Mouse (Mus musculus): Measurements from ENCODE around the gene Rassf10.
"Not testable (repeated sequence)": the region's sequence is repeated elsewhere in the genome, so short reads cannot be mapped to it uniquely, and the experiment has no call there.

Gene Rassf10

DNA sequence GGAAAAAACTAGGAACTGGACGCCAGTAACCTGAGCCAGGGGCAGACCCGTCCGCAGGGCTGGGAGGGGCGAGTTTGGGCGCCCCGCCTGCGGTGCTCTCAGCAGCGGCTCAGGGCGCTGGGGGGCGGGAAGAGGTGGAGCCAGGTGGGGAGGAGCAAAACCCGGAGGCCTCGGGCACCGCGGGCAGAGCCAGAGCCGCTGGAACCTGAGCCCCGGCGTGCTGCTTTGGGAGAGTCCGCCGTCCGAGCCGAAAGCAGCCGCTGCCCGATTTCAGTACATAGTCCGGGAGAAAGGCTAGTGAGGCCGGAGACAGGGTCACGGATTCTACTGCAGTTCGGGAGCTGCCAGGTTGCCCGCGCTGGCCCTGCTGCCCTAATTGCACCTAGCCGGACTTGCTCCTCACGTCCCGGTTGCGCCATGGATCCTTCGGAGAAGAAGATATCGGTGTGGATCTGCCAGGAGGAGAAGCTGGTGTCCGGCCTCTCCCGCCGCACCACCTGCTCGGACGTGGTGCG is at the start of gene Rassf10:
Gene Rassf10, plus strand, starts transcription at position 186 of the 515 bp plus-strand sequence.
- DNase-seq, result peak; percentile 24 to 29

DNA sequence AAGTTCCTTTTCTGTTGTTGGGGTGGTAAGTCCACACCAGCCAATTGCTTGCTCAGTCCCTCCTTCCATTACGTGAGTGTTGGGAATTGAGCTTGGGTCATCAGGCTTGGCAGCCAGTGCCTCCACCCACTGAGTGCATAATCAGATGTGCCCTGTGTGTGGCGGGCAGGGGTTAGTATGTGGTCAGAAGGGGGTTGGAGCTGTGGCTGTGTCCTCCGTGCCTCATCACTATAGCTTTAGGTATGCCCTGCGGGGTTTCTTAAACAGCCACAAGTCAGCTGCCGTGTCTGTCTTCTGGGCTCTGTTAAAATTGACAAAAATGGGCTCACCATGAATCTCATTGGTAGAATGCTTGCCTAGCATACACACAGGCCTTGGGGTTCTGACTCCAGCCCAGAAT is 46.9 kb upstream of the Rassf10 start:
- no peak for DNase-seq

GRCm38 (mm10) chr7:112907468-112907867 is 46.3 kb upstream of the Rassf10 start:
- no peak for DNase-seq

GRCm38 (mm10) chr7:112909164-112909563 is 44.6 kb upstream of the Rassf10 start:
- DNase-seq, result no peak

DNA sequence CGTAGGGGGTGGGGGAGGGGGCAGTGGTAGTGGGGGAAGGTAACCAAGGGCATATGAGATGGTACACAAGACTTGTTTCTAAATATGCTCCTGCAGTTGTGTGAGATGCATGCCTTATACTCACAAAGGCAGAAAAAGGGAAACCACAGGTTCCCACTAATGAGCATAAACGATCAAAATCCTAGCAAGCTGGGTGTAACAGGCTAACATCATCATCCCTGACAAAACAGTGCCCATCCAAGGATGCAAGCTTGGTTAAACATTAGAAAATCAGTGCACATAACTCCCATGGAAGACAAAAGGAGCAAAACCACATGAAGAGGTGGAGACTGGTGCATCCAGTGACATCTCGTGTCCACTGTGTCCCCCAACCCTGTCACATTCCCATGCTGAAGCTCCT is 40.8 kb upstream of the Rassf10 start:
- no peak for DNase-seq

DNA sequence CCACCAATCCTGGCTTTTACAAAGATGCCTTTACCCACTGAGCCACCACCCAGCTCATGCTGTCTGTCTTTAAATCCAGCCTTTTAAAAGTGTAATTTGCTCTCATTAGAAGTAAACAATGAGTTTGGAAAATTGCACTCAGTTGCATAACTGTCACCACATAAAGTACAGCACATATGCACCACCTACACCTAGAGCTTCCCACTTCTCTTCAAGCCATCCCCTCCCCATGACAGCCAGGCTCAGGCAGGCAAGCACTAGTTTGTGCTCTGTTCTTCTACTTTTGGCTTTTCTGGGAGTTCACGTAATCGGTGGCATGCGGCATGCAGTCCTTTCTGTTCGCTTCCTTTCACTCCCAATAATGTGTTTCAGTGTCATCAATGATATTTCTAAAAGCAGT is 38.2 kb upstream of the Rassf10 start:
- DNase-seq, result no peak

- no peak for DNase-seq
Measured at GRCm38 (mm10) chr7:112917613-112918278, 36.0 kb upstream of the Rassf10 start.

- DNase-seq, result peak; percentile 65 to 69
Measured at GRCm38 (mm10) chr7:112918279-112918991, 35.3 kb upstream of the Rassf10 start.

DNA sequence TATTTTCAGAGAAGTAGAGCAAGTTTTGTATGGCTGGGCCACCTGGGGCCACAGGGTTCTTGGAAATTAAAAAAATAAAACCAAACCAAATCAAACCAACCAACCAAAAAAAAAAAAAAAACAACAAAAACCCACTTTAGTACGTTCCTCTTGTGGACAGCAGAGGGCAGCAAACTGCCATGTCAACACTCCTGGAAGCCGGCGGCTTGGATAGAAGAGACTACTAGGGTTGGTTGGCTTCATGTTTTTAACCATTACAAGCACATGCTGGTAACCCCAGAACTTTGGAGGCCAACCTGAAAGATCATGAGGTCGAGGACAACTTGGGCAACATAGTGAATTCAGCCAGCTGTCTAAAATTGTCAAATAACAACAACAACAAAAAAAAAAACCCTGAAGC is 33.9 kb upstream of the Rassf10 start:
- DNase-seq, result peak; percentile 65 to 71

- no peak for DNase-seq
Measured at GRCm38 (mm10) chr7:112922801-112923200, 31.0 kb upstream of the Rassf10 start.

DNA sequence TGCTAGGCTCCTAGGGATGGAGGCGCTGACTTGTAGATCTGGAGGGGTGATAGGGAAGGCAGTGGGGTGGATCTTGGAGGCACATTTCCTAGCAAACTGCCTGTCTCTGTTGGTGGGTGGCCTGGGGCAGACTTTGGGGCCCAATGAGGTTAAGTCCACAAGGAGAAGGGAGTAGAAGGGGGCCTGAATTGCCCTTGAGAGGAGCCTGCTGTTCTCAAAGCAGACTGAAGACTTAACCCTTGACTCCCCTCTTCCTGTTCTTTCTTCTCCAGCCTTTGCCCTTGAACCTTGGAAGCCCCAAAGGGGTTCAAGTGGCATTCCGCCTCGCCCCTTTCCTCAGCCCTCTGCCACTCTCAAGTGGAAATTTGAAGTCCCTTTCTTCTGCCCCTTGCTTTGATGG is 30.1 kb upstream of the Rassf10 start:
- no peak for DNase-seq

- DNase-seq, result no peak
Measured at GRCm38 (mm10) chr7:112930669-112931068, 23.1 kb upstream of the Rassf10 start.

GRCm38 (mm10) chr7:112935876-112936275 is 17.9 kb upstream of the Rassf10 start:
- DNase-seq, result not testable (repeated sequence)

DNA sequence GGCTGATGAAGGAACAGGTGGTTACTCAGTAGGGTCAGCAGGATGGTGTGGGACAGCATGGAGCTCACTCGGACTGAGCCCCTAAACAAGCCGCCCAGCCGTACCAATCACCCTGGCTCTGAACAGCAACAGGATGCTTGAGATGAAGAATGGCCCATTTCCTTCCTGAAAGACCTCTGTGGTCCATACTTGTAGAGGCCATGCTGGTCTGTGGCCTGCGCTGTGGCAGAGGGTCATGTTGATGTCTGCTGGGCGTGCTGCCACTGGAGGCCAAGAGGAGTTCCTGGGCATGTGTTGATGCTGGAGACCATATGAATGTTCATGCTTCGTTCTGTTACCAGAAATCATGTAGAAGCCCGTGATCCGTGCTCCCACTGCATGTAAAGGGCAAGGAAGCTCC is 16.7 kb upstream of the Rassf10 start:
- no peak for DNase-seq

GRCm38 (mm10) chr7:112938959-112939358 is 14.8 kb upstream of the Rassf10 start:
- DNase-seq, result no peak

DNA sequence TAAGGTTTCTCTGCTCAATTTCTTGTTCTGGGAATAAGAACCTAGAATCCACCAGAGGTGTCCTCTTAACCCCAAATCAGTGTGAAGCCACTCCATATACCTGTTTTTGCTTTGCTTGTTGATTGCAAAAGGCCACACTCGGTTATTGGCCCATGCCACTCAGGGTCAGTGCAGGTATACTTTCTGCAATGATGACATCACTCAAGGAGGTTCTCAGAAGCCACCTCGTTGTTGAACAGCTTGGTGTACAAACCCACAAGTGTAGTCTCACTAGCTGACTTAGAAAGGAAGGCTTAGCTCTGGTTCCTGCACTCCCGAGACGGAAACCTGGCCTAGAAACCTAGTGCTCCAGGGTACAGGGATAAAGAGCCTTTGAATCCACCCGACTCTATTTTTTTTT is 11.2 kb upstream of the Rassf10 start:
- no peak for DNase-seq

DNA sequence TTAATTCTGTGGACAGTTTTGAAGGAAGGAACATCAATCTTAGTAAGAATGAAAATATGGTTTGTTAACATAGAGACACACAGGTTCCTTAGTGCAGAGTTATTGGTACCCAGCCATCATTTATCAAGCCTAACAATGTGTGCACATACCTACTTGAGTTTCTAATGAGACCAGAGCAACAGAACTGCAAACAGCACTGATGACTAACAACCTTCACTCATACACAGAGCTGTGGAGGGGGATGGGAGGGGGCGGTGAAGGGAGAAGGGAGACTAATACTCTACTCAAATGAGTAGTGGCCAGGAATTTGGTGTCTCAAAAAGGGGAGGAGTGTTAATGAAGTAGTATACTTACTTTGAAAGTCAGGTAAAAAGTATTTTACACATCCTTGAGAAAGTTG is 10.7 kb upstream of the Rassf10 start:
- DNase-seq, result no peak

- DNase-seq, result peak in 1 of 2 experiments; percentile 11
Measured at GRCm38 (mm10) chr7:112946706-112947105, 7.1 kb upstream of the Rassf10 start.

- peak; percentile 14 to 18 for DNase-seq
Measured at GRCm38 (mm10) chr7:112954351-112955102, 765 bp downstream of the Rassf10 start.

DNA sequence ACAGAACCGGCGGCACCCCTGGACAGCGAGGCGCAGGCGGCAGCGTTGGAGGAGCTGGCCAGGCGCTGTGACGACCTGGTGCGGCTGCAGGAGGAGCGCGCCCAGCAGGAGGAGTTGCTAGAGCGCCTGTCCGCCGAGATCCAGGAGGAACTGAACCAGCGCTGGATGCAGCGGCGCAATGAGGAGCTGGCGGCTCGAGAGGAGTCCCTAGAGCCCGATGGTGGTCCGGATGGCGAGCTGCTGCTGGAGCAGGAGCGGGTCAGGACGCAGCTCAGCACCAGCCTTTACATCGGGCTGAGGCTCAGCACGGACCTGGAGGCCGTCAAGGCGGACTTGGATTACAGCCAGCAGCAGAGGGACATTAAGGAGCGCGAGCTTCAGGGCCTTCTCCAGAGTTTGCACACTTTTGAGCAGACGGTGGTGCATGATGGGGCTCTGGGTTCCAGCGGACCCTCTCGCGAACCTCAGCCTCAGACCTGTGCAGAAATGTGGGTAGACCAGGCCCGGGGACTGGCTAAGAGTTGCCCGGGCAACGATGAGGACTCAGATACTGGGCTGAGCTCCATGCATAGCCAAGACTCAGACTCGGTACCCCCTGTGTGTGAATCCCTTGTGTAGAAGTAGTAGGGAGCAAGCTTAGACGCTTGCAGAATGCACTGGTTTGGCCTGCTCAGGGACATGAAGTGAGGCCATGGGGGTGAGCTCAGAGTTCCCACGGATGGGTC is 1.5 kb downstream of the Rassf10 start:
- DNase-seq, result peak; percentile 8 to 22

GRCm38 (mm10) chr7:112955955-112956354 is 2.2 kb downstream of the Rassf10 start:
- DNase-seq, result no peak

DNA sequence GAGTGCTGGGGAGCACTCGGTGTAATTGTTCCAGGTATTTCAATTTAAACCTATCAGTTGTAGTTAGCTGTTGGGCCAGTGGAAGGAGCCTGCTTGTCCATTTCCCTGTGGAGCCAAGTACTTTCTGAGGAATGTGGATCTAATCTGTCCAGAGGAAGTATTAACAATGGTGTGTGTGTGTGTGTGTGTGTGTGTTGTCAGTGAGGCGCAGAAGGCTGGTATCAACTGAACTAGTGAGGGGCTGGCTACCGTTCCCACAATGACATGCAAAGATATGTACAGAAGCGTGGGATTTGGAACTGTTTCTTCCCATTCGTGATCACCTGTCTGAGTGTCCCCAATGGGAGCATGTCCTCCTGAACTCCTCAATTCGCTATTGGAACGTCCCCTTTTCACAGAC is 3.2 kb downstream of the Rassf10 start:
- DNase-seq, result no peak

GRCm38 (mm10) chr7:112957630-112958029 is 3.9 kb downstream of the Rassf10 start:
- DNase-seq, result no peak

Data from cerebellum, postnatal 36 days (tissue).